Mouse (Mus musculus): Measurements from ENCODE around the gene Olfr1033.

GRCm38 (mm10) chr2:85990004-85990403 lies 30.4 kb upstream of the Olfr1033 start, which contains the start of gene Olfr1031:
- TF ChIP-seq GATA1 (IDR thresholded peaks at IDR 0.05; ENCODE audit: borderline replicate concordance, low read length), result no peak
- no peak for TF ChIP-seq FLI1 (IDR thresholded peaks at IDR 0.05; ENCODE audit: low read length)

Measured in megakaryocyte, embryonic 14.5 days (primary cell).